Mouse (Mus musculus) gastrocnemius, postnatal 14 days (tissue): ENCODE data around the gene Hist1h3d. TPM values are rescaled to one million over a fixed set of nuclear protein-coding genes. Genes with fewer than 3 reads are reported as not detected.
"Not testable (repeated sequence)": the region's sequence is repeated elsewhere in the genome, so short reads cannot be mapped to it uniquely, and the experiment has no call there.

ENCODE experiments used
- DNase-seq: peaks from one replicate; pipeline ENCODE4 v3.0.0; 2021; ENCODE audit warnings: mixed read lengths
- intact Hi-C: fragments of 180-260 bp; cut with DNase I; formaldehyde crosslinking; loops from one replicate; pipeline ENCODE4 v1.15.1; 2025; ENCODE audit warnings: low total_unique reads
- total RNA-seq, 2 experiments: library from RNA; stranded (reverse); gene quantifications; 2 replicates each; pipeline ENCODE4 v1.2.3; 2021

Hist1h3d gene
- total RNA-seq, 2 experiments from 2014 or later, result 13.5 to 15.2 TPM

GRCm38 (mm10) chr13:23561883-23562659, 13.5 kb upstream of the Hist1h3d start, which contains the start of gene Hist1h3e:
Gene Hist1h3e, minus strand, starts transcription at chr13:23562369.
- peak; percentile 90 for DNase-seq
- intact Hi-C loops, result not testable (repeated sequence)

- intact Hi-C loops, result no loop called here
- peak; percentile 14 for DNase-seq
Measured at GRCm38 (mm10) chr13:23562699-23563462, 12.7 kb upstream of the Hist1h3d start.

- intact Hi-C loops, result no loop called here
- DNase-seq, result no peak
Measured at GRCm38 (mm10) chr13:23564482-23564881, 11.1 kb upstream of the Hist1h3d start.

GRCm38 (mm10) chr13:23570261-23571021, 5.1 kb upstream of the Hist1h3d start:
- DNase-seq, intact Hi-C loops: not testable (repeated sequence)

GRCm38 (mm10) chr13:23571022-23571503, 4.5 kb upstream of the Hist1h3d start, which contains the start of the genes Hist1h2ae and Hist1h2bg:
Gene Hist1h2ae, minus strand, starts transcription at chr13:23571220.
Gene Hist1h2bg, plus strand, starts transcription at chr13:23571396.
- intact Hi-C loops, result no loop called here
- peak; percentile 15 for DNase-seq

GRCm38 (mm10) chr13:23571504-23572217, 3.9 kb upstream of the Hist1h3d start:
- DNase-seq, intact Hi-C loops: not testable (repeated sequence)

GRCm38 (mm10) chr13:23572218-23573033, 3.1 kb upstream of the Hist1h3d start:
- DNase-seq, result no peak
- intact Hi-C loops, result no loop called here

- intact Hi-C loops, DNase-seq: not testable (repeated sequence)
Measured at GRCm38 (mm10) chr13:23573034-23573897, 2.3 kb upstream of the Hist1h3d start.

GRCm38 (mm10) chr13:23573898-23574524, 1.6 kb upstream of the Hist1h3d start, which contains the start of the genes Hist1h2bf and Hist1h2ad:
Gene Hist1h2bf, minus strand, starts transcription at chr13:23574196.
Gene Hist1h2ad, plus strand, starts transcription at chr13:23574381.
- peak; percentile 86 for DNase-seq
- intact Hi-C loops, result not testable (repeated sequence)

GRCm38 (mm10) chr13:23574546-23575170, 905 bp upstream of the Hist1h3d start:
- intact Hi-C loops, DNase-seq: not testable (repeated sequence)

GRCm38 (mm10) chr13:23575864-23576313, 326 bp downstream of the Hist1h3d start:
- intact Hi-C loops, result not testable (repeated sequence)

GRCm38 (mm10) chr13:23576351-23576881, 853 bp downstream of the Hist1h3d start:
- no peak for DNase-seq
- intact Hi-C loops, result no loop called here

More at GRCm38 (mm10) chr13:23575864-23576313, 326 bp downstream of the Hist1h3d start:
- DNase-seq, result not testable (repeated sequence)

GRCm38 (mm10) chr13:23576906-23577639, 1.5 kb downstream of the Hist1h3d start:
- intact Hi-C loops, result no loop called here

GRCm38 (mm10) chr13:23577835-23578234, 2.3 kb downstream of the Hist1h3d start:
- no peak for DNase-seq
- intact Hi-C loops, result no loop called here

More at GRCm38 (mm10) chr13:23576906-23577639, 1.5 kb downstream of the Hist1h3d start:
- DNase-seq, result no peak
